Mouse (Mus musculus): Measurements from ENCODE around the gene Fam178b.

GRCm38 (mm10) chr1:36554633-36555399 lies 128.2 kb downstream of the Fam178b start:
- no peak for TF ChIP-seq POLR2A (IDR thresholded peaks at IDR 0.05; ENCODE audit: borderline replicate concordance, extremely low read depth, low read depth, low read length)
- TF ChIP-seq CTCF (IDR thresholded peaks at IDR 0.05; ENCODE audit: insufficient read depth, low read length): no peak
